Mouse (Mus musculus) cerebellum, postnatal 36 days (tissue): ENCODE data around the gene Idua.
"Not testable (repeated sequence)": the region's sequence is repeated elsewhere in the genome, so short reads cannot be mapped to it uniquely, and the experiment has no call there.

Source experiments
- DNase-seq, 2 experiments: peaks; one replicate each; pipeline ENCODE4 v3.0.0; 2021 to 2022; ENCODE audit warnings: mixed read lengths in 2 of 2

The Idua gene

DNA sequence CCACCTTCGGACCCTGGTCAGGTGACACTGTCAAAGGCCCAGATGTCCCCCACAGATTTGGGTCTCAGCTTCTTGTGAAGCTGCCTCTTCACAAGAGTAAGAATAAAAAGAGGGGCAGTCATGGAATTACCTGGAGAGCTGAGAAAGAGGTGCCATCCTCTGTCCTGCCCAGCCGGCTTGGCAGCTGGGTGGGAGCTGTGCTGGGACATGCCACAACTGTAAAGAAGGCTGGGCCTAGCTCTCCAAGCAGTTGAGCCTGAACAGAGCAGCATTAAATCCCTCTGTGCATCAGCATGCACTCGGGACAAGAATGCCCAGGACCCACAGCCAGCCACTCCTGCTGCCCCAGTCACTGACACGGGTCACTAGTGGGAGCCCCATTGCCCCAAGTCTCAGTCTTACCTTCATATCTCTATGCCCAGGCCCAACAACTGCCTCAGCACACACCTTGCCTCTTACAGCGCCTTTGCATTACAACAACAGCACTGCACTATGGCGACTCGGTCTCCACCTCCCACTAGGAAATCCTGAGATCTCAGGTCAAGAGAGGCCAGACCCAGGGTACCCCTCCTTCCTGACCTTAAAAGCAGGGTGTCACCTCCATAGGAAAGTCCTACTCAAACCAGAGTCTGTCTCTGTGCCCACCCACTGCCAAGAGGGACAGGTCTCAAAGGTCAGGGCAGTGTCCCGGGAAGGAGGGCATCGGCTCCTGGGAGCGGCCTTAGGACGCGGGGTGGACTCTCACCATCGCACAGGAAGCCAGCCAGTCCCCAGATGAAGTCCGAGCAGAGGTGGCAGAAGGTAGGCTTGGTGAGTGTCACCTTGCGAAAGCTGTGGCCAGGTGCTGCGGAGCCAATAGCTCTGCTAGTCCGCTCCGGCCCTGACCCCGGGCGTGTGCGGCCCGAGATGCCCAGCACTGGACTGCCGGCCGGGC is at the start of gene Idua:
Idua (plus strand) TSS at position 634 of the 934 bp plus-strand sequence.
- DNase-seq = peak in 1 of 2 experiments; percentile 36

DNA sequence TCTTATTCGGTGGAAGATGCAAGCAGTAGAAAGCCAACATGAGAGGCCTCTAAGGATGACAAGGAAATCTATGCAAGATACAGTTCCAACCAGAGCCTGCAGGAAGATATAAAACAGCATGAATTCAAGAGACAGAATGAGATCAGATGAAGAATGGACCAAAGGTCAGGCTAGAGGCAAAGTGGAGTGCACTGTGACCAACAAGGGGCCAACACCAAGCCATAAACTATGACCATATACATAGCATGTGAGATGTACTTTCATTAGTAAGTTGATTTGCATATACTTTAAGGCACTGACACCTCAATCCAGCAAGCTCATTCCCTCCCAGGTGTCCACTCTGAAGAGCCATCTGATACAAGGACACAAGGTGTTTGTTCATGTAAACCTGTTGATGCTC is 49.7 kb upstream of the Idua start:
- no peak for DNase-seq

DNA sequence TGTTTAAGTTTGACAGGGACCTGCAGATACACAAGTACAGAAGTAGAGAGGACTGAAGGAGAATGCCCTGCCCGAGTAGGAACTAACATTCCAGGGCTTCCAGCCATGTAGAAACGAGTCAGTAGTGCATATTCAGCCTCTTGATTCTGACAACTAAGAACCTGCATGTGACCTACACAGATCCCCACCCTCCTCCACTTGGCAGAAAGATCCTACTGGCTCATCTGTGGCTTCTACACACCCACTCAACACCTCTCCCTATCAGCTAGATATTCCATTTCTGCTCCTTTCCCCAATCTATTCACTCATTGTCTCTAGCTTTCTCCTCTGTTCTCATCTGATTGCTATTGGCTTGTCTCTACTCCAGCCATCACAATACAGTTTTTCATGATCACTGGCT is 38.3 kb upstream of the Idua start:
- no peak for DNase-seq

- DNase-seq = no peak
These were observed 34.0 kb upstream of the Idua start for GRCm38 (mm10) chr5:108626050-108626660.

GRCm38 (mm10) chr5:108628891-108629633 is 31.1 kb upstream of the Idua start:
- no peak for DNase-seq

- DNase-seq = peak; percentile 91 to 93
These were observed 30.3 kb upstream of the Idua start, which contains the start of the genes Gak and Tmem175 for GRCm38 (mm10) chr5:108629634-108630483. Gene Gak, minus strand, starts transcription at chr5:108629755. Gene Tmem175, plus strand, starts transcription at chr5:108629770.

- DNase-seq = no peak
These were observed 26.5 kb upstream of the Idua start for GRCm38 (mm10) chr5:108633676-108634075.

- DNase-seq = not testable (repeated sequence)
These were observed 26.0 kb upstream of the Idua start for GRCm38 (mm10) chr5:108634088-108634487.

- DNase-seq = no peak
These were observed 24.0 kb upstream of the Idua start for GRCm38 (mm10) chr5:108636172-108636571.

- no peak for DNase-seq
These were observed 16.5 kb upstream of the Idua start for GRCm38 (mm10) chr5:108643674-108644073.

- peak; percentile 61 to 65 for DNase-seq
These were observed 14.3 kb upstream of the Idua start for GRCm38 (mm10) chr5:108645651-108646342.

GRCm38 (mm10) chr5:108646343-108646660 is 13.8 kb upstream of the Idua start:
- DNase-seq = no peak

- no peak for DNase-seq
These were observed 12.8 kb upstream of the Idua start for GRCm38 (mm10) chr5:108647311-108647710.

- DNase-seq = no peak
These were observed 12.2 kb upstream of the Idua start for GRCm38 (mm10) chr5:108647820-108648465.

GRCm38 (mm10) chr5:108648937-108649576 is 11.1 kb upstream of the Idua start:
- no peak for DNase-seq

- peak; percentile 56 to 64 for DNase-seq
These were observed 9.8 kb upstream of the Idua start for GRCm38 (mm10) chr5:108650341-108650740.

DNA sequence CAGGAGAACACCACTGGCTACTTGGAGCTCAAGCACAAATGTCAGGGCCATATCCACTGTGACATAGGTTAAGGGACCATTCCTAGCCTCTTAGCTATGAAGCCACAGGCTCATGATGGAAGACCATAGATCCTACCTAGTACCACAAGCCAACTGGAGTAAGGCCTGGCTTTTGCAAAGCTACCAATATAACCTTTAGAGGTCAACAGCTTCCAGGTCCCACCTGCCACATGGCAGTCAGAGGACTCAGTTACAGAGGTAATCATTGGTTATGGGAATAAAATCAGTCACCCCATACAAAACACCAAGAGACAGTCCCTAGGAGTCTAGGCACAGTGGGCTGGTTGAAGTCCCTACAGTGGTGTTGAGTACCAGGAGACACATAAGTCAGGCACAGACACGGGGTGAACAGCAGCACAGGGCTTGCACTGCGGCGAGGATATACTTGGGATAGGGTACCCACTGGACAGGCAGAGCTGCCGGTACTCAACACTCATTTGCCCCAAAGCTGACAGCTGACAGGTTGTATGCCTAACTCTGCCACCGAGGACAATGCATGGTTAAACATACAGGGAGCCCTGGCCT is 8.9 kb upstream of the Idua start:
- DNase-seq = no peak

- DNase-seq = peak; percentile 65 to 82
These were observed 8.3 kb upstream of the Idua start for GRCm38 (mm10) chr5:108651823-108652222.

DNA sequence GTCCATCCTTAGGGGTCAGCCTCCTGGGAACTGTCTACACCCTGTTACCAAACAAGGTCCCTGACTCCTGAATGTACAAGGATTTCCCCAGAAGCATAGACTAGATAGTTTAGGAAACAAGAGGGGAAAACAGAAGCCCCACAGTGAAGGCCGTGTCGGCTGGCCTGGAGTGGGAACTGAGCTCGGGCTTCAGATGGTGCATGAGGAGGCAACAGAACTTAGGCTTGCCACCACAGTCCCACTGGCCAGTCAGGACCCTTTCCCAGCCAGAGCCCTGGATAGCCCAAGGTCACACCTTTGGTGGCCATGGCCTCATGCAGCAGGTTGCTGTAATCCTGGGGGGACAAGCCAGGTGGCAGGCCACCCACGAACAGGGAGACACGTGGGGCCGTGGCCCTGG is 6.8 kb upstream of the Idua start:
- no peak for DNase-seq

- DNase-seq = no peak
These were observed 5.6 kb upstream of the Idua start for GRCm38 (mm10) chr5:108654444-108654990.
